Mouse (Mus musculus): ENCODE data around the gene Dido1.

The Dido1 gene

DNA sequence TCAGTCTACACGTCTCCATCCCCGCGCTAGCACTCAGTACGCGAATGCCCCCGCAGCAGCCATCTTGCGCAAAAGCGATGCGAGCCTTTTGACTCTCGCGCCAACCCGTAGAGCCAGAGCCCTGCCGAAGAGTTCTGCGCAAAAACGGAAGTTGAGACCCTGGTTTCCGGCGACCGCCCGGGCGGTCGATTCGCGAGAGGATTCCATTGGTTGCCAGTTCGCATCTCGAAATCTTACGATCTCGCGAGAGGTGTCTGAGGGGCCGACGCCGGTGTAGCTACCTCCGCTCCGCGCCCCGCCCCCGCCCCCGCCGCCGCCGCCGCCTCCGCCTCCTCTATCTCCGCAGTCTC, at the start of gene Dido1, which contains the start of gene Gid8:
TSS of gene Dido1 (minus strand) at position 77 of the 350 bp plus-strand sequence.
TSS of gene Gid8 (plus strand) at position 195 of the 350 bp plus-strand sequence.
- DNase-seq (ENCODE audit: low spot score) = peak; percentile 86

- DNase-seq (ENCODE audit: low spot score) = no peak
Observed at GRCm38 (mm10) chr2:180758513-180759263, 48.9 kb upstream of the Dido1 start.

GRCm38 (mm10) chr2:180756786-180757185, 47.0 kb upstream of the Dido1 start:
- no peak for DNase-seq (ENCODE audit: low spot score)

DNA sequence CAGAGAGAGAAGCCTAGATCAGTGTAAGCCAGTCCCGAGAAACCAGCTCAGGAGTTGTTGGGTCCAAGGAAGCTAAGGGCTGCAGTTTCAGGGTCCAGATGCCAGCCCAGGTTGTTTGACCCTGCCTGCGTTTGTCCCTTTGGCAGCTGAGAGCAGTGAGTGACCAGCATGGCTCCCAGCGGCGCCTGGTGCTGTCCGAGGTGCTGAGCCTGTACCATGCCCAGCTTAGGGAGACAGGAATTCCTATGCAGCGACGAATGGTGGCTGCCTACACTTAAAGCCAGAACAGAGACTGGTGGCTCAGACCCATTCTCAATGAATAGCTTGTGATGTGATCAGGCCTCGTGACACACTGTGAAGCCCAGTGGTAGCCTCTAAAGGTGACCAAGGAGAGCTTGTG, 46.1 kb upstream of the Dido1 start:
- DNase-seq (ENCODE audit: low spot score) = no peak

DNA sequence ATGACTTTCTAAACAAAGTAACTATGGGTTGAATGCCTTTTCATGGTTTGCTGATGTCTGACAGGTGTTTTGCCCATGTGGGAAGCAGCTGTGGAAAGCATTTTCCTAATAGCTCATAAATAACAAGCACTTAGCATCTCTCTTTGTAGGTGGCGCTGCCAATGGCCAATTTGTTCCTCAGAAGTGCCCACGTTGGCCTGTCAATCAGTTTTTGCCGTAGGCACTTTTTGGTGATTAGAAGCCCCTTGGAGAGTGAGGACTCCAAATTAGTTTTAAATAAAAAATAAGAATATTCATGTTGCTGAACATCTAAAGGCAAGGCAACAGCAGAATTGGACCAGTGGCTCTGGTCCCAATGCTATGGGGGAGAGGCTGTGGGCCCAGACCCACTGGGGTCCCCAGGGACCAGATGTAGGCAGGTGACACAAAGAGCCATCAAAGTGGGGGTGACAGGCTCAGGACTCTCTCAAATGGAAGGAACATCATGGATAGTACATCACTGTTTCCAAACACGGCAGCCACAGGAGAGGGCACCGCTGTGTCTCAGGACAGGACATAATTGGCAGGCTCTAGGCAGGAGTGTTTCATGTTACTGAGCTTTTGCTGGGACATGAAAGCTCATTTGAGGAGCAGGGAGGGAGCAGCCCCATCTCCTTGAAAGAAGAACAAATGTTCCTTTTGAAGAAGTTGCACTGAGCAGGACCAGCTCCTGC, 45.3 kb upstream of the Dido1 start:
- DNase-seq (ENCODE audit: low spot score) = no peak

DNA sequence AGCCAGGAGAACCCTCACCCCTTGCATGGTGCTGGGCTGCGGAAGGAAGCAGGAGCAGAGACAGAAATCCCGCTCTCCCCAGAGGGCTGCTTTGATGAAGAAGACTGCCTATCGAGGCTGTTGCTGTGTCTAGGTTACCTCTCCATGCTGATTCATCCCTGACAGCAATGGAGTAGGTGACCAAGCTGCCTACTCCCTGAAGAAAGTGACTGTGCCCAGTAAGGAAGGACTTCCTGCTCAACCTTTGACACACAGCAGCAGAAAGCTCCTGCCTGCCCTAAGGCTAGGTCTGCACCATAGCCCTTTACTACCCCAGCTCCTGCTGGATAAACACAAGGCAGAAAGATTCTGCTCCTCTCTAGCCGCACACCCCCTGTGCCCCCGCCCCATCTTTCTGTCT, 39.1 kb upstream of the Dido1 start:
- DNase-seq (ENCODE audit: low spot score) = no peak

DNA sequence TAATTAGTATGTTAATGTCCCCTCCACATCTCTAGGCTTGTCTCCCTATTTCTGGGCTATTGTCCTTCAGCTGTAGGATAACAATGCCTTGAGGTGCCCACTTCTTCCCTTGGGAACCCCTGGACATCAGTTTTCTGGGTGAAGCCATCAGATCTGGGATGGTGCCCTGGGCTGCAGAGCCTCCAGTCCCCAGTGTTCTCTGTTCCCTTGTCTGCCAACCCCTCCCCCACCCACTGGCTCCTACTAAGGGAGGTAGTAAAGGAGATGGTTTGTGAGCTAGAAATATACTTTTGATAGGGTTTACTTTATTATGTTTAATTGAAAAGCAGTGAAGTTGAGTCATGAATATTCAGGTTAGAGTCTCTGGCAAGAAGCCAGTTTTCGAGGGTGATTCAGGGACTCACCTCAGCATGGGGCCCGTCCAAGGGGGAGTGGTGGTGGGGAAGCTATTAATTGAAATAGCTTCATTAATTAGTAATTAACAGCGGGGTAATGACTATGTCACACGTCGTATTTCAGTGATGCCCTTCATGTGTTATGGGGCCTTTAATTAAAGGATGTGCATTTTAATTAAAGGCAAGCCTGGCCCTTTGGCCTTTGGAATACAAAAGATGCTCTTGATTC, 36.9 kb upstream of the Dido1 start:
- DNase-seq (ENCODE audit: low spot score) = no peak

DNA sequence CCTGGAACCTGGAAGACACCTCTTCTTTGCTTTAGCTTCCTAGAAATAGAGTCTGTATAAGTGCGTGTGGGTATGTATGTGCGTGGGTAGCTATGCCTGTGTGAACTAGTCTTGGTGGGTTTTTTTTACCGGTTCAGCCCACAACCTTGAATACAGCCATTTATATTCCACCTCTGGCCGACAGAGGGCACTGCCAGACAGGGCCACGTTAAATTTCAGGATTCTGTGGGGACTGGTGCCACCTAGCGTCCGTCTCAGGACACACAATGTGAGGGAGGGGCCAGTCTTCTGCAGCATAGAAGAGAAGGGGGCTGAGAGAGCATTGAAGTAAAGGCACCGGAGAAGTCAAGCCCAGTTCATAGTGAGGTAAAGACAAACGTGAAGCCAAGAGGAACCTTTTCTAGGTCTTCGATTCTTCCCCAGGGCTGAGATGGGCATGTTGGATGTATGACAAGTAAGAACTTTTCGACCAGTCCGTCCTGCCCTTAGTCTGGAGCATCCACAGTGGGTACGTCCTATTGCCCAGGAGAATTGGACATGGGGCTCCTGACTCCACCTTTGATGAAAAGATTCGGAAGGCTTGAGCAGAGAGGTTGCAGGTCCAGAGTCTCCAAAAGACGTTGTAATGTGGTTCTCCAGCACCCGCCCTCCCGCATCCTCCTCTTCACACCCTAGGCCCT, 35.6 kb upstream of the Dido1 start:
- DNase-seq (ENCODE audit: low spot score) = peak; percentile 73

- DNase-seq (ENCODE audit: low spot score) = no peak
Observed at GRCm38 (mm10) chr2:180743321-180743720, 33.5 kb upstream of the Dido1 start.

GRCm38 (mm10) chr2:180742820-180743219, 33.0 kb upstream of the Dido1 start:
- no peak for DNase-seq (ENCODE audit: low spot score)

DNA sequence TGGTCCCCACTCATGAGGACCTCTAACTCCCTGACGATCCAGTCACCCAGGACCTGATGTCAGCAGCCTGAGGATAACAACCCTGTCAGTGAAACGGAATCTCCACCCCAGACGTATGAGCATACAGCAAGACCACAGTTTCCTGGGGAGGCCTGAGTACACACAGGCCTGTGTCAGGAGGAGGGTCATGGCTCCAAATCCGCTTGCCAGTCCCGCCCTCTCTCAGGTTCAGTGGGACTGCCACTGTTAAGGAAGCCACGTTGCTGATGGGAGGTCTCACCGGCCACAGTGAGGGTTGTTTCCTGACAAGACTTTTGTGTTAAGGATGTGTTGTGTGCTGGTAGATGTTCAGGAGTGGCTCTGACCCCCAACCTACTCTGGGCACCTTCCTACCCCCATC, 31.6 kb upstream of the Dido1 start:
- no peak for DNase-seq (ENCODE audit: low spot score)

- DNase-seq (ENCODE audit: low spot score) = no peak
Observed at GRCm38 (mm10) chr2:180740349-180740748, 30.6 kb upstream of the Dido1 start.

GRCm38 (mm10) chr2:180737984-180738383, 28.2 kb upstream of the Dido1 start:
- no peak for DNase-seq (ENCODE audit: low spot score)

- no peak for DNase-seq (ENCODE audit: low spot score)
Observed at GRCm38 (mm10) chr2:180735232-180735631, 25.4 kb upstream of the Dido1 start.

GRCm38 (mm10) chr2:180731984-180732383, 22.2 kb upstream of the Dido1 start:
- DNase-seq (ENCODE audit: low spot score) = no peak

- no peak for DNase-seq (ENCODE audit: low spot score)
Observed at GRCm38 (mm10) chr2:180731036-180731435, 21.2 kb upstream of the Dido1 start.

- DNase-seq (ENCODE audit: low spot score) = no peak
Observed at GRCm38 (mm10) chr2:180727613-180728021, 17.8 kb upstream of the Dido1 start.

- no peak for DNase-seq (ENCODE audit: low spot score)
Observed at GRCm38 (mm10) chr2:180726658-180727442, 17.1 kb upstream of the Dido1 start.

- no peak for DNase-seq (ENCODE audit: low spot score)
Observed at GRCm38 (mm10) chr2:180725856-180726629, 16.2 kb upstream of the Dido1 start.

GRCm38 (mm10) chr2:180725414-180725778, 15.6 kb upstream of the Dido1 start:
- DNase-seq (ENCODE audit: low spot score) = no peak
